Mouse (Mus musculus): ENCODE measurements around the gene Gm20388.

GRCm38 (mm10) chr8:123657826-123658225 lies 3747.2 kb downstream of the Gm20388 start:
- TF ChIP-seq CTCF (IDR thresholded peaks at IDR 0.05; ENCODE audit: extremely low read depth, insufficient read depth, low read length) (no peak), POLR2A (IDR thresholded peaks at IDR 0.05; ENCODE audit: extremely low read depth, insufficient read depth, low read length) (no peak)

Measured in cortical plate, adult 2 months (tissue).